Mouse (Mus musculus) liver, embryonic 14 days (tissue): ENCODE data around the gene Olfr1408. TPM values are rescaled to one million over a fixed set of nuclear protein-coding genes. Genes with fewer than 3 reads are reported as not detected.

Experiments
- polyA plus RNA-seq: library from polyadenylated mRNA; depleted of rRNA; stranded (reverse); fragments of >200 nt; gene quantifications from 2 replicates; pipeline ENCODE4 v1.2.3, GENCODE M21; 2012; rRNA removed

The Olfr1408 gene
- polyA plus RNA-seq = not detected in 2 replicates

GRCm38 (mm10) chr1:173137274-173137673 is at the start of gene Olfr1408:
TSS of gene Olfr1408 (minus strand) at chr1:173137374.

Other genes with a start within 250 kb of the Olfr1408 start
- 11.4 and 14.2 TPM in 2 replicates for gene Apcs, start 242.3 kb downstream of the Olfr1408 start, polyA plus RNA-seq
- gene Olfr16, start 187.0 kb downstream of the Olfr1408 start, polyA plus RNA-seq = 0.02 TPM in 1 of 2 replicates, not detected in the other
- not detected in 2 replicates for gene Olfr1406, start 53.3 kb upstream of the Olfr1408 start, polyA plus RNA-seq
- gene Olfr218, start 60.4 kb upstream of the Olfr1408 start, polyA plus RNA-seq = not detected in 2 replicates
- gene Olfr1404, start 75.0 kb upstream of the Olfr1408 start, polyA plus RNA-seq = not detected in 2 replicates
- gene Fcer1a, start 89.8 kb upstream of the Olfr1408 start, polyA plus RNA-seq = 0.02 TPM in 1 of 2 replicates, not detected in the other
- gene Olfr418, start 128.6 kb upstream of the Olfr1408 start, polyA plus RNA-seq = not detected in 2 replicates
- gene Mptx2, start 140.4 kb upstream of the Olfr1408 start, polyA plus RNA-seq = not detected in 2 replicates
- 46.1 and 54.9 TPM in 2 replicates for gene Ackr1, start 196.4 kb upstream of the Olfr1408 start, polyA plus RNA-seq
- gene Aim2, start 213.5 kb upstream of the Olfr1408 start, polyA plus RNA-seq = 5.1 and 5.7 TPM in 2 replicates
- 0.29 and 0.35 TPM in 2 replicates for gene Cadm3, start 230.3 kb upstream of the Olfr1408 start, polyA plus RNA-seq